Mouse (Mus musculus) embryo, embryonic 11 days (tissue): ENCODE data around the gene Olfr904.
A peak's percentile ranks its signal among the peaks of the same experiment; 100 is the strongest.

Experiments
- DNase-seq: peaks from one replicate; pipeline ENCODE4 v3.0.0-alpha.2; 2015

The Olfr904 gene

GRCm38 (mm10) chr9:38462844-38463243, at the start of gene Olfr904:
Gene Olfr904 (plus strand): TSS chr9:38463144.
- DNase-seq: no peak

- DNase-seq: peak; percentile 27
Measured at GRCm38 (mm10) chr9:38413502-38413901, 49.4 kb upstream of the Olfr904 start.

GRCm38 (mm10) chr9:38423801-38424200, 39.1 kb upstream of the Olfr904 start:
- DNase-seq: no peak

- no peak for DNase-seq
Measured at GRCm38 (mm10) chr9:38427026-38427425, 35.9 kb upstream of the Olfr904 start.

GRCm38 (mm10) chr9:38429155-38429554, 33.8 kb upstream of the Olfr904 start, which contains the start of gene Olfr901:
Gene Olfr901 (plus strand): TSS chr9:38429455.
- DNase-seq: no peak

GRCm38 (mm10) chr9:38447352-38447751, 15.6 kb upstream of the Olfr904 start, which contains the start of gene Olfr902:
Gene Olfr902 (plus strand): TSS chr9:38447652.
- no peak for DNase-seq

- no peak for DNase-seq
Measured at GRCm38 (mm10) chr9:38470807-38471206, 7.9 kb downstream of the Olfr904 start, which contains the start of gene Olfr905. Gene Olfr905 (plus strand): TSS chr9:38471107.

- DNase-seq: no peak
Measured at GRCm38 (mm10) chr9:38486785-38487184, 23.8 kb downstream of the Olfr904 start, which contains the start of gene Olfr906. Gene Olfr906 (plus strand): TSS chr9:38487085.

GRCm38 (mm10) chr9:38495501-38495900, 32.6 kb downstream of the Olfr904 start, which contains the start of gene Olfr907:
Gene Olfr907 (plus strand): TSS chr9:38495801.
- no peak for DNase-seq

GRCm38 (mm10) chr9:38512353-38512752, 49.4 kb downstream of the Olfr904 start:
- DNase-seq: no peak
